1 mouse cellular context compared by ENCODE assay signal in genomic region chr13:34154217-34154930, GRCm38 (mm10).
TF ChIP-seq lines count a peak whose summit lies in the region.

No protein-coding gene starts in this region.

TF ChIP-seq in CH12.LX, 34 proteins besides CTCF, POLR2A, EP300 and RAD21:
- TF ChIP-seq E2F4 (IDR thresholded peaks at IDR 0.05; ENCODE audit: insufficient replicate concordance, low read depth, low read length) (no peak), MXI1 (IDR thresholded peaks at IDR 0.05; ENCODE audit: low read depth, low read length) (peak; percentile 68; the same call in 1 of the 2 replicates), RCOR1 (conservative IDR thresholded peaks at IDR 0.05; ENCODE audit: low read depth, low read length) (no peak), NRF1 (IDR thresholded peaks at IDR 0.05; ENCODE audit: low read depth, low read length) (no peak), MYC (IDR thresholded peaks at IDR 0.05; ENCODE audit: low read depth, low read length) (peak; percentile 81), JUN (IDR thresholded peaks at IDR 0.05; ENCODE audit: insufficient read depth, low read depth, low read length) (no peak), HCFC1 (IDR thresholded peaks at IDR 0.05; ENCODE audit: low read depth, low read length) (peak; percentile 41), MAX (IDR thresholded peaks at IDR 0.05; ENCODE audit: low read length) (peak; percentile 35; the same call in 1 of the 2 replicates), BHLHE40 (IDR thresholded peaks at IDR 0.05; ENCODE audit: low read depth, low read length) (no peak), JUND (conservative IDR thresholded peaks at IDR 0.05; ENCODE audit: low read depth, low read length) (0 out of 2 replicates have a peak, but pooled peaks have one; percentile 25), PAX5 (IDR thresholded peaks at IDR 0.05; ENCODE audit: low read length) (no peak), ZMIZ1 (IDR thresholded peaks at IDR 0.05; ENCODE audit: low read depth, low read length) (no peak), SIN3A (IDR thresholded peaks at IDR 0.05; ENCODE audit: low read length) (0 out of 2 replicates have a peak, but pooled peaks have one; percentile 69), CHD2 (IDR thresholded peaks at IDR 0.05; ENCODE audit: low read length) (peak; percentile 72), ZKSCAN1 (IDR thresholded peaks at IDR 0.05; ENCODE audit: borderline replicate concordance, low read depth, low read length) (no peak), MAZ (IDR thresholded peaks at IDR 0.05; ENCODE audit: low read depth, low read length) (peak; percentile 56; the same call in 1 of the 2 replicates), MEF2A (IDR thresholded peaks at IDR 0.05; ENCODE audit: borderline replicate concordance, low read depth, low read length) (no peak; the same call in 1 of the 2 replicates), ELF1 (IDR thresholded peaks at IDR 0.05; ENCODE audit: low read depth, low read length) (0 out of 2 replicates have a peak, but pooled peaks have one; percentile 33), UBTF (IDR thresholded peaks at IDR 0.05; ENCODE audit: low read depth, low read length) (no peak), TBP (conservative IDR thresholded peaks at IDR 0.05; ENCODE audit: low read depth, low read length) (no peak), USF1 (IDR thresholded peaks at IDR 0.05; ENCODE audit: low read depth, low read length) (no peak), ETS1 (conservative IDR thresholded peaks at IDR 0.05; ENCODE audit: low read depth, low read length) (0 out of 2 replicates have a peak, but pooled peaks have one; percentile 14), MAFK (IDR thresholded peaks at IDR 0.05; ENCODE audit: insufficient replicate concordance, low read length) (no peak; the same call in 1 of the 2 replicates), GABPA (IDR thresholded peaks at IDR 0.05; ENCODE audit: insufficient replicate concordance, low read depth, low read length) (no peak), USF2 (conservative IDR thresholded peaks at IDR 0.05; ENCODE audit: low read depth, low read length) (no peak), SMC3 (IDR thresholded peaks at IDR 0.05; ENCODE audit: low read depth, low read length) (peak; percentile 84), TCF12 (IDR thresholded peaks at IDR 0.05; ENCODE audit: low read depth, low read length) (no peak), ZNF384 (IDR thresholded peaks at IDR 0.05; ENCODE audit: low read depth, low read length) (no peak), CHD1 (IDR thresholded peaks at IDR 0.05; ENCODE audit: low read depth, low read length) (no peak), NELFE (IDR thresholded peaks at IDR 0.05; ENCODE audit: low read depth, low read length) (no peak), ZC3H11A (IDR thresholded peaks at IDR 0.05; ENCODE audit: low read depth, low read length) (no peak; the same call in 1 of the 2 replicates), IRF4 (IDR thresholded peaks at IDR 0.05; ENCODE audit: low read depth, low read length) (no peak), KAT2A (IDR thresholded peaks at IDR 0.05; ENCODE audit: insufficient replicate concordance, low read length) (no peak), POLR2AphosphoS2 (IDR thresholded peaks at IDR 0.05; ENCODE audit: low read depth, low read length) (no peak)
